Mouse (Mus musculus) neural tube, embryonic 10.5 days (tissue): Measurements from ENCODE around the gene Dnase2a.

Experiments used
- DNase-seq: peaks from one replicate; pipeline ENCODE4 v3.0.0-alpha.2; 2017; ENCODE audit warnings: low spot score; ENCODE audit errors: extremely low spot score

Dnase2a gene

DNA sequence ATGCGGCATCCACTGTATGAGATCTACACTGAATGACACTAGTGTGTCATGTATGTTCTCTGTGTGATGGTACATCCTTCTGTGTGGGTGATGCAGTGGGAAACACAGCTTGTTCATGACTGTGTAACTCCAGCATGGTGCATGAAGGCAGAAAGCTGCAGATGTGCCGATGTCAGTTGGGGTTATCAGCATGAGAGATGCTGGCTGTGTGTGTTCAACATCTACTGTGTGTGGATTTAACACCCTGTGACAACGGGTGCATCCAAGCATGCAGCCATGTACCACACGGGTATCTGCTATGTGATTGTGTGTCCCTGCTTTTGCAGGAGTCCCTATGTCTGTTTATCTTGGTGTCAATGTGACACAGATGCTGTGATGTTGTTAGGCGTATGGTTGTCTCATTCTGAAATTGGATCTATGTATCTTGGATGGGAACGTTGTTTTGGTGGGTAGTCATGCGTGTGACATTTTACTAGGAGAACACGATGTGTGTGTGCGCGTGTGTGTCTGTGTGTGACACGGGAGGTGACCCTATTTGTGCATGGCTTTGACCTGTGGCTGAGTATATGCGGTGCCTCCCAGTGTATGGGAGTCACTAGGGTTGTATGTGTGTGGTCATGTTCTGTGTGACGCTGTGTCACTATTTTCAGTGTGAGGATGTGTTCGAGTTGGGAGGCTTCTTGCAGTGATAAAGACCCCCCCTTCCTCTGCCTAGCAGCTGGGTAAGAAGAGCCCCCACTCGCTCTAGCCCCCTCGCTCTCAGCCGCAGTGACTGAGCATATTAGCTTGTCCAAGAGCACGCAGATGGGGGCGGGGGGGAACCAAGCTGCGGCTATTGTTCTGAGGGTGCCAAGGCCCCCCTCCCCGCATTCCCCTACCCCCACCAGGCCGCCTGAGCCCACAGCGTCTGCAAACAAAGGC lies 27.9 kb downstream of the Dnase2a start:
- DNase-seq, result no peak

DNA sequence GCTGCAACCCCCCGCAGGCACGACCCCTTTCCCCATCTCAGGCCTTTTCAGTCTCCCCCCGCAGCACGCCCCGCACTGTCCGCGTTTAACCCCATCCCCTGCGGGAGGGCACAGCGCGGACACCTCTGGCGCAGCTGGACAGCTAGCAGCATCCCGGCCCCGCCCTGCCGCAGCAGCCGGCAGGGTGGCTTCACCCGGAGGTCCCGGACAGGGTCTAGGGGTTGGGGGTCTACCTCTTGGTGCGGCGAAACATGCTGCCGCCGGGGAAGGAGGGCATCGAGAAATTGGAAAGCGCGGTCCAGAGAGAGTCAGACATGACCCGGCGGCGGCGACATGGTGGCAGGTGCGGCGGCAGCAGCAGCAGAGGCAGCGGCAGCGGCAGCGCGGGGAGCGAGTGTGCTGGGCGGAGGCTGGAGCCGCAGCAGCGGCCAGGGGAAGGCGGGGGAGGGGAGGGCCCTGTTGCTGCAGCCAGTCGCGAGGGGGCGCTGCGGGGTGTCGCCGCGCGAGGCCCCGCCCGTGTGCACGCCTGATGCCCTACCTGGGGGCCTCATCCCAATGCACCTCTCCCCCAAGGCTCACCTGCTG lies 28.7 kb downstream of the Dnase2a start, which contains the start of gene Mast1:
Mast1 (minus strand) TSS at position 398 of the 585 bp plus-strand sequence.
- peak; percentile 66 for DNase-seq

DNA sequence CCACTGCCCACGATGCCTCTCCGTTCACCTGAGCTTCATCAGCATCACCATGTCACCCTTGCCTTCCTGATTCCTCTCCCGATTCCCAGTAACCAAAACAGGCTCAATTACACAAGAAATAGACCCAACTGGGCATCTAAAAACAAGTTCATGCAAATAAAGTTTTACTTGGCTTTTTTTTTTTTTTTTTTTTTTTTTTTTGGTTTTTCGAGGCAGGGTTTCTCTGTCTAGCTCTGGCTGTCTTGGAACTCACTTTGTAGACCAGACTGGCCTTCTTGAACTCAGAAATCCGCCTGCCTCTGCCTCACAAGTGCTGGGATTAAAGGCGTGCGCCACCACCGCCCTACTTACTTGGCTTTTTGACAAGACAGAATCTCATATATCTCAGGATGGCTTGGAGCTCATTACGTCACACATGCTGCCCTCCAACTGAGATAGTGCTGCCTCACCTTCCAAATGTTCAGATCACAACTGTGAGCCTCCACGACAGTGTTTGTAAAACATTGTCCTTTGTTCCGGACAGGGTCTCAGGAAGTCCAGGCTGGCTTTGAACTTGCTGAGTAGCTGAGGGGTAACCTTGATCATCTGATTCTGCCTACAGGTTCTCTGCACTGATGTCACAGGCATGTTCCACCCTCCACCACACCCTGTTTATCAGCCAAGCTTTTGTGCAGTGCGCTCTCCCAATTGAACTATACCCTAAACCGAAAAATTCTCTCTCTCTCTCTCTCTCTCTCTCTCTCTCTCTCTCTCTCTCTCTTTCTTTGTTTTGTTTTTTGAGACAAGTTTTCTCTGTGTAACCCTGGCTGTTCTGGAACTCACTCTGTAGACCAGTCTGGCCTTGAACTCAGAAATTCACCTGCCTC lies 29.5 kb downstream of the Dnase2a start:
- no peak for DNase-seq

DNA sequence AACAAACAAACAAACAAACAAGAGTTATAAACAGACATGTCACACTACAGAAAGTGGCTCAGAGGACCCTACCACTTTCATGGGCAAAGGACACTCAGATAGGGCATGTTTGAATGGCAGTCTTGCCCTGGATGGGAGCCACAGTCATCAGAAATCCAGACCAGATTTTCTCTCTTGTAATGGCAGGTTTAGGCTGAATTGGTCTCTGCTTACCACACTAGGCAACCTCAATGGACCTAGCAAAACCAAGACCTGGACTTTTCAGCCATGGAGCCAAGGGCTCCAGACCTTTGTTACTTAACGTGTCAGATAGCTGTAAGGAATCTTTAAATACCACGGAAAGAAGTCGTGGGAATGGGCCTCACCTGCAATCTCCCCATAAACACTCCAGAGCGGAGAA lies 35.3 kb downstream of the Dnase2a start:
- no peak for DNase-seq

DNA sequence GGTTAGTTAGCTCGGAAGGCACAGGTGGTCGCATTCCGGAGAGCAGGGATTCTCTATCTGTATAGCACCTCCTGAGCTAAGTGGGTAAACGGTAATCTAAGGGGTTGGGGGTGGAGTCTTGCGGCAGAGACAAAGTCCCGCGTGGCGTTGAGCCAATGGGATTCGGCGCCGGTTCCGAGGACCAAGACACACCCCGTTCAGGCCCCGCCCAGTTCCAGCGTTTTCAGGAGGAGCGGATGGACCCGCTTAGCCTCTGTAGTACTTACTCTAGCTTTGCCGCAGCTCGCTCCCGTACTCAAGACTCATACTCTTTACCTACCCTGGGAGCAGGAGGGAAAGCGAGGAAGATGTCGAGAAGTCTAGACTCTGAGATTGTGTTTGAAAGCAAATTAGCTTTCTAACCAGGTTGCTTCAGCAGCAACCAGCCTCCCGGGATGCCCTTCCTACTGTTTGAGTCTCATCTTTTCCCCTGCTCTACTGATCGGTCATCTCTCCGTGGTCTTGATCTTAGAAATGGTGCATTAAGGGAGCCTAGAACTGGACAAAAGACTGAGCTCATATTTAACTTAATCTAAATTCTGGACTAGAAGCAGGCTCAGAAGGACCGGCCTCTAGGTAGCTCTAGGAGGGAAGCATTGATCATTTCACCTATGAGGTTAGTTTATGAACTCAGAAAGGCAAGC lies 36.3 kb downstream of the Dnase2a start:
- DNase-seq, result peak; percentile 61

DNA sequence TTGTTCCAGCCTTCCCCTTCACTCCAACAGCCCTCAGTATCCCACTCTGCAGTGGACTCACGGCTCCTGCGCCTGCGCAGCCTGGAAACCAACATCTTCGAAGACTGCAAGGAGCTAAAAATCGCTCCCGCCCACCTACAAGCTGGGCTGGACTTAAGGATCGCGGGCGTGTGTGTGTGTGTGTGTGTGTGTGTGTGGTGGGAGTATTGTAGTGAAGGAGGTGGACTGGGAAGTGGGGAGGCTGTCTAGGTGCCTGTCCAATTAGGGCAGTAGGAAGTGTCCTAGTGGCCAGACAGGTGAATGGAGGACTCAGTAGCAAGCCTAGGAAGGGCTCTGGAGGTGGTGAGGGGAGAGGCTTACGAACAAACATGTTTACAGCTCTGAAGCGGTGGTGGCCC lies 36.9 kb downstream of the Dnase2a start:
- DNase-seq, result peak; percentile 32

DNA sequence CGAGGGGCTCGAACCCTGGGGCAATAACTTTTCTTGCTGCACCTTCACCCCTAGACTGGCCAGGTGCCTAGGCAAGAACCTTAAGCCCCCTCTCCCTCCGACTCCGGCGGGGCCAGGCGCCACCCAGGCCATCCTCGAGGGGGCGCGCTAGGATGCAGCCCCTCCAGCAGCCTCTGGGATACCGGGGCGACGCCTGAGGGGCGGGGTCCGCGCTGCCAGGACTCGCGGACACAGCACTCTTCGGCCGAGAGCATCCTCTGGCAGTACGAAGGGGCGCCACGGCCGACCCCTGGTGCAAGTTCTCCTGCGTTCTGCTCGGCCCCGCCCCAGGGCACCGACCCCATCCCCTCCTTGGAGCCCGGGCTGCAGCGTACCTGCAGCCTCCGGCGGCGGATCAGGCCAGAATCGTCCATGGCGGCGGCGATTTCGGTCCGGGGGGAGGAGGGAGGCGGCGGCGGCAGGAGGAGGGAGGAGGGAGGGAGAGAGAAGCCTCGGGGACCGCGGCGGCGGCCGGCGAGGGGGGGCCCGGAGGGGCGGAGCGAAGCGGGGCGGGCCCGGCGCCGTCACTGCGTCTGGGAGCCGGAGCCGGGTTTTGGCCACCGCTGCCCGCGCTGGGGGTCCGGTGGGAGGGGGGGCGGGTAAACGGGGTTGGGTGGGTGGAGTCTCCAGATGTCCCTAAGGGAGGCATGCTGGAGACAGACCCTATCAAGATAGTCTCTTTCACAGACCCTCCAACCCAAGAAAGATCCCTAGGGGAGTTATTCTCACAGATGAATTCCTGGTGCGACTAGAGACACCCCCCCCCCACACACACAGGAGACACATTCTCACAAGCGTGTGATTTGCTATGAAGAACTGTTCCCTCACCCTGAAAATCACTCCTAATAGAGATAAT lies 37.5 kb downstream of the Dnase2a start:
- DNase-seq, result peak; percentile 51

DNA sequence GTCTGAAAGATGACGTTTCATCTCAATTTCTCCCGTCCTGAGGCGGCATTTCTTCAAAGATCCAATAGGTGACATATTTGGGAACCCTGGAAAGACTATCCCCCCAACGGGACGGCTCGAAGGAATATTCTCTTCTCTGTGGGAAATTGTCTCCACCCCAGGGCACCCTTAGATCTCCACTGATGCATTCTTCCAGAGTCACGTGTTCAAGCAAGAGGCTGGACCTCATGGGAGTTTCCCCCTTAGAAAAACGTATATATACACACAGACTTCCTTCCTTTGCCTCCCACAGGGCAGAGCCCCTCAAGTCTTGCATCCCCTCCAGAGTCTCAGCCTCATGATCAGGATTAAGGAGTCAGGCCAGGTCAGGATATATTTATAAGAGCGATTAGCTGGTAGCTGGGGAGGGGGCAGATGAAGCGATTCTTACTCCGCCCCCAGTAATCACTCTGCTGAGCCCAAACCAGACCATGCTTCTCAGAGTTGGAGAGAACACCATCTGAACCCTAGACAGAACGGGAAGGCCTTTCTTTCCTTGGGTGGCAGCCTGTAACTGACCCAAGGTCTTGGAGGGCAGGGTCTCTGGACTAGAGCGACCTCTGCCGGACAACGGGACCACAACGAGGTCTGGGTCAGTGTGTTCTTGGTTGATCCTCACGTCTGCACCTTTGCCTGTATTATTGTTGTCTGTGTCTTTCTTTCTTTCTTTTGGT lies 38.3 kb downstream of the Dnase2a start, which contains the start of gene Rtbdn:
Rtbdn (plus strand) TSS at position 464 of the 713 bp plus-strand sequence.
- DNase-seq, result peak; percentile 40

DNA sequence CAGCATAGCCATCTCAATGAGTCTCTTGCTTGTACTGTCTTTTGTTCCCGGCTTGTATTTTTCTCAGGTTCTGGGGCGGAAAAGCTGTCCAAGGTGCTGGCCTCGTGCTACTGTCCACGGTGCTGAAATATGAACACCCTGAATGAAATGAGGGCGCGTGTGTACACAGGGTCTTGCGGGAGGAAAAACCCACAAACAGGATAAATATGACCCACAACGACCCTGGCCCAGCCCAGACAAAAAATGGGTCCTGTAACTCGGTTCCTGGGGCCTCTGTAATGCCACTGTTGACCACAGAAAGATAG lies 38.8 kb downstream of the Dnase2a start:
- DNase-seq, result peak; percentile 64

DNA sequence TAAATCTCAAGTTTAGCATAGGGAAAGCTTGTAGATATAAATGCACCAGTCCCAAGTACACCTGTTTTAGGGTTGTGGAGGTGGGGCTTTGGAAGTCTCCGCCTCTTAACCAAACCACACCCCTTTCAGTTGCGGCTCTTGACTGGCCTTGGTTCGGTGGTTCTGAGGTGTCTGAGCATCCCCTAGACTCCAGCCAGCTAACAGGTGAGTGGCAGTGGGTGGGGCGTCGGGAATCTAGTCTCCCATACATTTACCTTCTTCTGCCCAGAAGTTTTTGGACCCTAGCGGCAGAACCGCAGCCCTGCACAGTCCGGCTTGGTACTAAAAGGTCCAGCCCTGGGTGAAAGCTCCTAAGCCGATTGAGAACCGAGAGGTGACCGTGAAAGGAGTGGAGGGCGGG lies 41.4 kb downstream of the Dnase2a start:
- DNase-seq, result no peak

DNA sequence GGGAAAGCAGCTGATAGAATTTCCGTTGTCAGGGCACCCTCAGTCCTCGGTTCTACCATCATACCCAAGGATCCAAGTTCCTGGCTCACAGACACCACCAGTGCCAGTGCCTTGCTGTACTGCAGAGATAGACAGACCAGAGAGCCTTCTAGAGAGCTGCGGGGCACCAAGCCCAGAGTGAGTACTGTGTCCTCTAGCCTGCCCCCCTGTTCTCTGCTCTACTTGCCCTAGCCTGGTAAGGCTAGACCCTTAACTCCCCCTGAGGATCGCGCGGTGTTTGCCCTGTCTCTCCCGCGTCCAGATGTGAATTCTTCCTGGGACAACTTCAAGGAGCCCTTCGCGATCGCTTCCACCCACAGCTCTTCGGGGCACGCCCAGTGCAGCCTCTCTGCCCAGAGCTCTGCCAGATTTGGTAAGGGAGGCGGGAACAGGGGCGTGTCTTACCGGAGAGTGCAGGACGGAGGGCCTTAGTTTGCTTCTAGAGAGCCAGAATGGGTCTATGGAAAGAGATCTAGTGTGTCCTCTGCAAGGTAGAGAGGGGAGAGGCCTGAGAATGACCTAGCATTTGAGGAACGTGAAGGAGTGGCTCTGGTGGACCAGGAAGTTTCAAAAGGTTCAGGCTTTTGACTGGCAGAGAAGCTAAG lies 44.4 kb downstream of the Dnase2a start:
- no peak for DNase-seq

DNA sequence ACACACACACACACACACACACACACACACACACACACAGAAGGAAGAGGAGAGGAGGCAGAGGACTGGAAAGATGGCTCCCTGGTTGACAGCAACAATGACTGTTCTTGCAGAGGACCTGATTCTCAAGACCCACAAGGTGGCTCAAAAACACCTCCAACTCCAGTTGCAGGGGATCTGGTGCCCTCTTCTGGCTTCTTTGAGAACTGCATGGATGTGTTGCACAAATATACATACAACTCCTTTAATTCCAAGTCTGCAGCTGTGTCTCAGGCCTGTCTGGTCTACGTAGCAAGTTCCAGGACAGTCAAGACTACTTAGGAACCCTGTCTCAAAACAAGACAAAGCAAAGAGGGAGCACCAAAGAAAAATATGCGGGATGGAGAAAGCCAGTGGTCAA lies 48.4 kb downstream of the Dnase2a start:
- DNase-seq, result peak; percentile 79

DNA sequence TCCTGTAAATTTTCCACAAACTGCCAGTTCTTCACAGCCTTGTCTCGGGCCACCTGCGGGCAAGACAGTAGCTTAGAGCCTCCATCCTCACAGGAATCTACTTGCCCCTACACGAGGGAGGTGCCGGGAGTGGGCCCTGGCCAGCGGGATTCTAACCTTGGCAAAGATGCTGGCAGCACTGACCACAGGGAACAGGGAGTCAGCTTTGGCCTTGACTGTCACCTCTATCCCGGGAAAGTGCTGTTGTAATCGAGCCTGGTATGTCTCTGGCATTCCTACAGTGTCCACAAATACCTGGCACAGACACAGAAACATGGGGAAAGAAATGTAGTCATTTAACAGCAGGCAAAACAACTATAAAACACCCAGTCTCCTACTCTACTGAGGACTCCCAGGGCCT lies 51.5 kb downstream of the Dnase2a start:
- DNase-seq, result no peak

DNA sequence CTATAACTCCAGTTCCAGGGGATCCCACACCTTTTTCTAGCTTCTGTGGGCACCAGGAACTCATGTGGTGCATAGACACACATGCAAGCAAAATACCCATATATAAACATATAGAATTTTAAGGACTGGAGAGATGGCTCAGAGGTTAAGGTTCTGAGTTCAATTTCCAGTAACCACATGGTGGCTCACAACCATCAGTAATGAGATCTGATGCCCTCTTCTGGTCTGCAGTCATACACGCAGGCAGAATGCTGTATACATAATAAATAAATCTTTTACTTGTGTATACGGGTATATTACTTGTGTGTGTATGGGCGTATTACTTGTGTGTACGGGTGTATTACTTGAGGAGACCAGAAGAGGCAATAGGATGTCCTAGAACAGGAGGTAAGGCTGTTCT lies 55.6 kb downstream of the Dnase2a start:
- no peak for DNase-seq

DNA sequence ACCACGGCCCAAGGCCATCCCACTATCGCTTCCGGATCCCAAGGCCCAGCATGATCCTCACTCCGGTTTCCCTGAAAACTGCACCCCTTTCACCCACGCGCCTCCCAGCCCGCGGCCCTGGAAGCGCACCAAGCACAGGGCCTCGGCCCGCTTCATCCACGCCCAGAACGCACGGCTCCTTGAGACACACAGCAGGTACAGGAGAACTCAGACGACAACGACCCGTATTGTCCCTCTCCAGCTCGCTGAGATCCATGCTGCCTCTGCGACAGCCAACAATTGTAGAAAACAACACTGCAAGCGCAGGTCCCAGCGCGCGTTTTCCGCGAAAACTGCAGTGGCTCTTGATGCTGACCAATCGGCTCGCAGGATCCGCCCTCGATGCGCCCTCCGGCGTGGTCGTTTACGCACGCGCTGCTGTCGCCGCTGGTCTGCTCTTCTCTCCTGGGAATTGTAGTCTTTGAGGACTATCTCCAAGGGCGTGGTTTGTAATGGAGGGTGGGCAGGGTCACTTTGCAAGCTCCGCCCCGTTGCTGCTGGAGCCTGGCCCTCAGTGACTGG lies 57.5 kb downstream of the Dnase2a start:
- DNase-seq, result peak; percentile 91

DNA sequence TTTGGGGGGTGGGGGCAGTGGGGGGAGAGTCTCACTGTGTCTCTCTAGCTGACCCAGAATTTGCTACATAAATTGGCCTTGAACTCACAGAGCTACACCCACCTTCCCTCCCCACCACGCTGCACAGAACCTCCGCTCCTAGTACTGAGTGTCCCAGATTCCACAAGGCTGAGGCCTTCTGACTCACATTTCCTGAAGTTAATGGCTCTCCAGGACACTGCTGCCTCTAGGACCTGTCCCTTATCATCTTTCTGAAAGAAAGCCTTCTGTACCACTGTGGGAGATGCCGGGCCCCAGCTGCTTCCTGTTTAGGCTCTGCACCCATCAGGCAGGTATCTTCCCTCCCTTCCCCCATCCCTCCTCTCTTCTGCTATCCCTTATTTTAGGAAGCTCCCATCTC lies 58.2 kb downstream of the Dnase2a start:
- DNase-seq, result no peak

DNA sequence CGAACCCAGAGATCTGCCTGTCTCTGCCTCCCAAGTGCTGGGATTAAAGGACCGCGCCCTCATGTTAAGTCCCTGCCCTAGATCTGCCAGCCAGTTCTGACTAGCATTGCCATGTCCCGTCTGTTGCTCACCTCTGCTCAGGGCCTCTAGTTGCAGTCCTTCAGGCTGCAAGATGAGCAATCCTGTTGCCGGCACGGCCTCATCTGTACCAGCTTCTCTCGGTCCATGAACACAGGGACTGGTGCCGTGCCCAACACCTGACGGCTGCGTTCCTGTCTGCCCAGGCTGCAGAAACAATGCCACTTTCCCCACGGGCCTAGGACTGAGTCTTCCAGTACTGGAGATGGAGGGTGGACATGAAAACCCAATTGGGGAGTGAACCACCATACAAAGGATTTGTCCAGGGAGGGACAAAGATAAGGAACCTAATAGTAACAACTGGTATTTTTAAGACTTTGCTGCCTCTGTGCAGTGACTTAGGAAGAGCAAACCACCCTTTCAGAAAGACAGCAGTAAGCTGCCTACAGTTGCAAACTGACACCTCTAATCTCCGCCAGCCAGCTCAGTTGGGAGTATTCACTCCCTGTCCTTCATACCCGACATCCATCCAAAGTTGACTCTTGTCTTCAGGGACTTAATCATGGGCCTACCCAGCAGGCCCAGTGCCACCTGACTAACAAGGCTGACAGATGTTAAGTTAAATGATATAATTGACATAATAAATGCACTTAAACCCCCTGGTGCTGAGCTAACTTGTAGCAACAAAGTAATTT lies 59.4 kb downstream of the Dnase2a start:
- no peak for DNase-seq

DNA sequence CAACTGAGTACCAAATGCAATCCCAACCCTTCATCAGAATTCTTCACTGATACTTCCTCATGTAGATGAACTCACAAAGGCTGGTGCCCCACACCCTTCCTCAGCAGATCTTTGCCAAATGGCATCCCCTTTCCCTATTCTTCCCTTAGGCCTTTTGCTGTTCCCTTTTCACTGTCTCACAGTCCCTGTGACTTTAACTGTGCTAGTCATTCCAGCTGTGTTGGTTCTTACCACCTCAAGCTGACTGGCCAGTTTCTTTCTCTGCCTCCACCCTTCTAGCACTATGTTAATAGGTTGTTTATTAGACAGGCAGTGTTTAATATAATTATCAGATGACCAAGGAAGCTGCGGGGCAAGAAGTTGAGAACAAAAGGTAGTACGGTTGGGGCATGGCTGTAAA lies 60.3 kb downstream of the Dnase2a start:
- no peak for DNase-seq
